Mouse (Mus musculus): Measurements from ENCODE around the gene Gm20517.

The Gm20517 gene

DNA sequence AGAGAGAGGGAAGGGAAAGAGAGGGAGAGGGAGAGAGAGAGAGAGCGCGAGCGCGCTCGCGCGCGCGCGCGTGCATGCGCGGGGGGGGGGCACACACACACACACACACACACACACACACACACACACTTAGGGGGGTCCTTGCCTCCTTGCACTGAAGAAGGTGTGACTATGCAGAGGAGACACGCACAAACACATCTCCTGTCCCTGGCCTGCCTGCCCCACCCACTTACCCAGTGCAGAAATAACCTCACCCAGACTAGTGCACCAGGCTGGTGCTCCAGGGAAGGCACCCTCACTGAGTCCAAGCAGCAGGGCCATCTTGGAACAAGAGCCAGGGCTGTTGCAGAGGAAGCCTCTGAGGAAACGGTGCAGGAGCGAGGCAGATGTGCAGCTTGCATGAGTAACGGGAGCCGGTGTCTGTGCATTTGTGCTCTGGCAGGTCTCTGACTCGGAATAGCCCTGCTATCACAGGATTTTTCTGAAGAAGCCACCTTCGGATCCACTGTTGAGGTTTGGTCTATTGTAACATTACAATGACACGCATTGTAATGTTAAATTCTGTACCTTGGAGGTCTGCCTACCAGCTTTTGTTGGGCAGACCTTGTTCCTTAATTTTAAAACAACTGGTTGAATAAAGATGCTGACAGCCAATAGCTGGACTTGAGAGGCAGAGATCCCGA is 101.6 kb downstream of the Gm20517 start:
- DNase-seq: no peak

DNA sequence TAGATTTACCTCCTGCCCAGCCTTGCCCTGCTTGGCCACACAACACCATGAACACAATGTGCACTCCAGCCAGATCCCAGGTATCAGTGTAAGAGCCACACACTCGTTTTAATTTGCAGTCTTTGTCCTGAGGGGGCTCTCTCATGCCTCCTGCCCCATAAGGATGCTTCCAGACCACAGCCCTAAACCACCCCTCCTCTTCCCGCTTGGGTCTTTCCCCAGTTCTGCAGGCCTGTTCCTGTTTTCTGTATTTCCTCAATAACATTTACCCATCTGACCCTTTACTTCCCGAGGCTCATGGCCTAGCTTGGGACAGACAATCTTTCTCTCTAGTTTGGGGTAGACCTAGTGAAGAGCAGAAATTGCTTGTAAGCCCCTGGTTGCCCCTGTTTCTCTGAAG is 103.6 kb downstream of the Gm20517 start:
- DNase-seq: no peak

DNA sequence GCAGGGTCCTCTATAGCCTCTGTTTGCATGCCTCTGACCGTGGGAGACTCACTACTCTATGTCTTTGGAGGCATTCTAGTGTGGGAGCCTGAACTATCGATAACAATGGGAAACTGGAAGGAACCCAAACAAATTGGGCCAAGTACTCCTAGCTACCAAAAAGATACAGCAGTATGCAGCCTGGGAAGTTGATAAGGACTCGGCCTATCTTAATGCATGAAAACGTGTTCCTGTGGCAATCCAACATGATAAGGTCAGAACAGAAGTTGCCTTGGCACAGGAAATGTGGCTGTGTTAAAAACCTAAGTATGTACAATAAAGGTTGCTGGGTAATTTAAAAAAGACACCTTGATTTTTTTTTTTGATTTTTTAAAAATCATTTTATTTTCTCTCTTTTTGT is 109.8 kb downstream of the Gm20517 start:
- DNase-seq: no peak

DNA sequence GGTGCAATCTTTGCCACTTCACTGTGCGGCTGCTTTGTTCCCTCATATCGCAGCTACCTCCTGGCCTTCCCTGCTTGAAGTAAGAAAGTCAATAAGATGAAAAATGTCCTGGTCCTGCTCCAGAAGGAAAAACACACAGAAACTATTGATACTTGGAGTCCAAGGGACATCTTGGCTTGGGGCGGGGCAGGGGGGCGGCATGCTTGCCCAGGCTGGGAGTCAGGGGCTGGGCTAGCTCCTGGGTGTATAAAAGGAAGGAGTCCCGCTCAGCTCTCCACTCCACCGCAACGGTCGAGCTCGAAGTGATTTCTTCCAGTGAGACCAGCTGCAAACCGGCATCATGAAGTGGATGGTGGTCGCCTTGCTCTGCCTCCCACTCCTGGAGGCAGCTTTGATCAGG is 115.2 kb downstream of the Gm20517 start, which contains the start of gene Pgc:
Pgc (plus strand) TSS at position 277 of the 400 bp plus-strand sequence.
- DNase-seq: no peak

DNA sequence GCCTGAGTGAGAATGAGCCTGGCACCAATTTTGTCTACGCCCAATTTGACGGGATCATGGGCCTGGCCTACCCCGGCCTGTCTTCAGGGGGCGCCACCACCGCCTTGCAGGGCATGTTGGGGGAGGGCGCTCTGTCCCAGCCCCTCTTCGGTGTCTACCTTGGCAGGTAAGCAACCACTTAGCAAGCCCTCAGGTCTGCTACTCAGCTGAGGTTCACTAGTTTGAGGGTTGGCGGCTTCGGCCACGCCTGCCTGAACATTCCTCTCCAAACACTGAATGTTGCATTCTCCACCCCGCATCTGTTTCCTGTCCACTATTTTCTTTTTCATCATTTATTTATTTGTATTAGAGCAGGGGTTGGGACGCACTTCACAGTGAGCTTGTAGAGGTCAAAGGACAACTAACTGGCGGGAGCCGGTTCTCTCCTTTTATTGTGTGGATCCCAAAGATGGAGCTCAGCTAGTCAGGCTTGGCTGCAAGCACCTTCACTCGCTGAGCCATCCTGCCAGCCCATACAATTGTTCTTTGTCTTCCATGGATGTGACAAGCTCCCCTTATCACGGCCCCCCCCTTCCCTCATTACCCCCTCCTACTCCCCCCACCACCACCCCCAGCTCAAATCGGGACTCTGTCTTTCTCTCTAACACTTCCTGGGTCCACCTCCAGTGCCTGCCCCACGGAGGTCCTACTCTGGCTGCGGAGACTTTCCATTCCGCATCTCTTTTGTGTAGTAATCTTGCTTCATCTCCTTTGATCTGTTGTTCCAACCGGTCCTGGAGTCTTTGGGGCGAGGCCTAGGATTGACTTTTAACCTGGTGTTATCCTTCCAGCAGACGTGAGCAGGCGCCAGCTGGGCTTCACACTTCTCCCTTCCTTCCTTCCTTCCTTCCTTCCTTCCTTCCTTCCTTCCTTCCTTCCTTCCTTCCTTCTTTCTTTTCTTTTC is 119.5 kb downstream of the Gm20517 start:
- no peak for DNase-seq

All from thymus, adult 18-20 months (tissue).